Mouse (Mus musculus) MEL (cell line): ENCODE data around the gene CK137956. TPM values are rescaled to one million over a fixed set of nuclear protein-coding genes. Genes with fewer than 3 reads are reported as not detected.

ENCODE experiments used
- DNase-seq: peaks from one replicate; pipeline ENCODE4 v3.0.0; 2011; ENCODE audit warnings: low read depth, low spot score
- H3K27ac ChIP-seq: 2 replicates; pipeline ENCODE4 v1.5.1; 2012; ENCODE audit warnings: low read depth, mild to moderate bottlenecking, control low read depth, low read length, moderate library complexity; ENCODE audit not compliant: control insufficient read depth
- H3K27me3 ChIP-seq, 2 experiments: fragments of 150-350 bp in 1 of 2; sonication (generic) in 1 of 2; 2 replicates each; pipeline ENCODE4 v1.6.1; 2012; ENCODE audit warnings: low read length in 2 of 2, mild to moderate bottlenecking in 2 of 2, improper control_type of control experiment in 1 of 2, moderate library complexity in 1 of 2; ENCODE audit not compliant: insufficient read depth in 2 of 2, control insufficient read depth in 1 of 2
- H3K36me3 ChIP-seq, 2 experiments: 2 replicates each; pipeline ENCODE4 v1.6.1; 2012 to 2014; ENCODE audit warnings: low read length in 2 of 2, improper control_type of control experiment in 1 of 2, inconsistent platforms in 1 of 2, mild to moderate bottlenecking in 1 of 2; ENCODE audit not compliant: insufficient read depth in 2 of 2, control insufficient read depth in 1 of 2
- H3K4me1 ChIP-seq, 2 experiments: fragments of 150-350 bp in 1 of 2; sonication (generic) in 1 of 2; 2 replicates each; pipeline ENCODE4 v1.6.1; 2012; ENCODE audit warnings: low read length in 2 of 2, improper control_type of control experiment in 1 of 2, mild to moderate bottlenecking in 1 of 2; ENCODE audit not compliant: insufficient read depth in 2 of 2, control insufficient read depth in 1 of 2
- H3K4me3 ChIP-seq, 2 experiments: fragments of 150-350 bp in 1 of 2; sonication (generic) in 1 of 2; 2 replicates each; pipeline ENCODE4 v1.5.1; 2012; ENCODE audit warnings: low read depth in 2 of 2, low read length in 2 of 2, mild to moderate bottlenecking in 2 of 2, moderate library complexity in 2 of 2, control low read depth in 1 of 2, improper control_type of control experiment in 1 of 2; ENCODE audit not compliant: control insufficient read depth in 1 of 2, insufficient read depth in 1 of 2
- H3K79me2 ChIP-seq: 2 replicates; pipeline ENCODE4 v1.6.1; 2012; ENCODE audit warnings: mild to moderate bottlenecking, low read length, moderate library complexity; ENCODE audit not compliant: control insufficient read depth, poor library complexity, insufficient read depth
- H3K9ac ChIP-seq: 2 replicates; pipeline ENCODE4 v1.6.1; 2012; ENCODE audit warnings: low read depth, mild to moderate bottlenecking, control low read depth, low read length, moderate library complexity; ENCODE audit not compliant: control insufficient read depth, poor library complexity, severe bottlenecking
- H3K9me3 ChIP-seq: fragments of 150-350 bp; sonication (generic); replicated peaks from 2 replicates; pipeline ENCODE4 v1.6.1; 2012; ENCODE audit warnings: mild to moderate bottlenecking, low read length, improper control_type of control experiment, moderate library complexity; ENCODE audit not compliant: insufficient read depth
- CHD1 ChIP-seq: IDR thresholded peaks from 2 replicates; pipeline ENCODE4 v1.6.1; 2012; ENCODE audit warnings: low read depth, mild to moderate bottlenecking, inconsistent platforms, low read length, improper control_type of control experiment
- ETS1 ChIP-seq: IDR thresholded peaks from 2 replicates; pipeline ENCODE4 v1.6.1; 2012; ENCODE audit warnings: low read depth, mild to moderate bottlenecking, inconsistent platforms, low read length, improper control_type of control experiment, moderate library complexity
- GATA1 ChIP-seq: IDR thresholded peaks from 2 replicates; pipeline ENCODE4 v1.6.1; 2011; ENCODE audit warnings: low read depth, low read length, improper control_type of control experiment
- JUND ChIP-seq: IDR thresholded peaks from 2 replicates; pipeline ENCODE4 v1.6.1; 2011; ENCODE audit warnings: low read depth, mild to moderate bottlenecking, improper control_type of control experiment, low read length
- KAT2A ChIP-seq: conservative IDR thresholded peaks from 2 replicates; pipeline ENCODE4 v1.6.1; 2012; ENCODE audit warnings: low read depth, low read length, improper control_type of control experiment, inconsistent platforms
- MAFK ChIP-seq: IDR thresholded peaks from 2 replicates; pipeline ENCODE4 v1.6.1; 2011; ENCODE audit warnings: low read depth, mild to moderate bottlenecking, low read length, improper control_type of control experiment, borderline replicate concordance
- MEF2A ChIP-seq: IDR thresholded peaks from 2 replicates; pipeline ENCODE4 v1.6.1; 2014; ENCODE audit warnings: low read depth, mild to moderate bottlenecking, inconsistent platforms, low read length, improper control_type of control experiment; ENCODE audit not compliant: poor library complexity, insufficient replicate concordance, severe bottlenecking; ENCODE audit errors: extremely low read depth
- MXI1 ChIP-seq: IDR thresholded peaks from 2 replicates; pipeline ENCODE4 v1.6.1; 2011; ENCODE audit warnings: mild to moderate bottlenecking, low read depth, low read length, improper control_type of control experiment
- NELFE ChIP-seq: IDR thresholded peaks from 2 replicates; pipeline ENCODE4 v1.6.1; 2011; ENCODE audit warnings: low read depth, low read length, improper control_type of control experiment
- POLR2AphosphoS5 ChIP-seq: IDR thresholded peaks from 2 replicates; pipeline ENCODE4 v1.6.1; 2012; ENCODE audit warnings: low read depth, borderline replicate concordance, mild to moderate bottlenecking, inconsistent platforms, low read length, moderate library complexity, mixed read lengths
- SIN3A ChIP-seq: IDR thresholded peaks from 2 replicates; pipeline ENCODE4 v1.6.1; 2012; ENCODE audit warnings: low read length, improper control_type of control experiment, inconsistent platforms
- SMC3 ChIP-seq: IDR thresholded peaks from 2 replicates; pipeline ENCODE4 v1.6.1; 2011; ENCODE audit warnings: low read depth, low read length, improper control_type of control experiment
- TAL1 ChIP-seq: IDR thresholded peaks from 2 replicates; pipeline ENCODE4 v1.6.1; 2012; ENCODE audit warnings: mild to moderate bottlenecking, inconsistent platforms, low read length, moderate library complexity, mixed read lengths
- TBP ChIP-seq: IDR thresholded peaks from 2 replicates; pipeline ENCODE4 v1.8.0; 2011; ENCODE audit warnings: low read depth, low read length, improper control_type of control experiment
- TCF12 ChIP-seq: IDR thresholded peaks from 2 replicates; pipeline ENCODE4 v1.6.1; 2014; ENCODE audit warnings: low read depth, mild to moderate bottlenecking, inconsistent platforms, low read length, improper control_type of control experiment, moderate library complexity
- UBTF ChIP-seq: IDR thresholded peaks from 2 replicates; pipeline ENCODE4 v1.6.1; 2012; ENCODE audit warnings: low read depth, mild to moderate bottlenecking, inconsistent platforms, low read length, improper control_type of control experiment, moderate library complexity, borderline replicate concordance; ENCODE audit not compliant: insufficient read depth
- USF2 ChIP-seq, 2 experiments: IDR thresholded peaks; 2 replicates each; pipeline ENCODE4 v1.6.1; 2011 to 2012; ENCODE audit warnings: improper control_type of control experiment in 2 of 2, low read length in 2 of 2, borderline replicate concordance in 1 of 2, inconsistent platforms in 1 of 2, low read depth in 1 of 2, mild to moderate bottlenecking in 1 of 2; ENCODE audit not compliant: insufficient read depth in 1 of 2
- ZMIZ1 ChIP-seq: IDR thresholded peaks from 2 replicates; pipeline ENCODE4 v1.6.1; 2012; ENCODE audit warnings: low read depth, mild to moderate bottlenecking, inconsistent platforms, low read length, improper control_type of control experiment, moderate library complexity
- polyA plus RNA-seq, 2 experiments: library from polyadenylated mRNA; stranded (reverse) in 1 of 2; unstranded in 1 of 2; fragments of >175 nt in 1 of 2; fragments of >200 nt in 1 of 2; gene quantifications; 2 replicates each; pipeline versions ENCODE4 v1.2.1 to v1.2.4; 2012; ENCODE audit warnings: low replicate concordance in 2 of 2, low read depth in 1 of 2; ENCODE audit not compliant: insufficient read length in 2 of 2, insufficient read depth in 1 of 2, missing spikeins in 1 of 2
- total RNA-seq: library from RNA; depleted of rRNA; stranded (reverse); fragments of 300-350 nt; gene quantifications from 2 replicates; pipeline ENCODE4 v1.2.3, GENCODE M21; 2012

The CK137956 gene
- total and polyA plus RNA-seq, 3 experiments, result not detected

DNA sequence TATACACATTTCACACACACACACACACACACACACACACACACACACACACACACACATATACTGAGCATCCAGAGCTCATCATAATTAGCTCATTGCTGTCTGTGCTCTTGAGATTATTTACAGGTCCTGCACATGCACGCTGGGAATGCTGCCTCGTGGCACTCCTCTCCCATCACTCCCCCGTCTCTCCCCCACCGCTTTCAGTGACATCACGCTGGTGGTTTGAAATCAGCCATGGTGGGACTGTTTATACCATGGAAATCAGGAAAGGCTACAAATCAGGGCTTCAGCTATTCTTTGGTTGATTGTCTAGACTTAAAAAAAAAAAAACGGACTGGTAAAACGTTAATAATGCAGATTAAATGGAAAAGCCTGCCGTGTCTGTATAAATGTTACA, 63.6 kb downstream of the CK137956 start:
- H3K9ac ChIP-seq, result no peak overlapping the region
- no peak for DNase-seq
- H3K4me3 ChIP-seq, result no peak overlapping the region
- H3K79me2 ChIP-seq, result no peaks in the 10 kb centered on the region
- H3K9me3 ChIP-seq, result no peaks in the 10 kb centered on the region
- H3K36me3 ChIP-seq, result no peaks in the 10 kb centered on the region
- no peak for TF ChIP-seq KAT2A
- TF ChIP-seq TAL1, result no peak
- TF ChIP-seq TCF12, result no peak
- TF ChIP-seq POLR2AphosphoS5, result no peak
- TF ChIP-seq MXI1, result no peak
- TF ChIP-seq ETS1, result no peak
- no peak for TF ChIP-seq ZMIZ1
- TF ChIP-seq GATA1, result no peak
- TF ChIP-seq NELFE, result no peak
- TF ChIP-seq MEF2A, result no peak
- no peak for TF ChIP-seq SMC3
- TF ChIP-seq JUND, result no peak
- TF ChIP-seq TBP, result no peak
- no peak for TF ChIP-seq MAFK
- TF ChIP-seq SIN3A, result no peak
- no peak for TF ChIP-seq UBTF
- no peaks in the 10 kb centered on the region for H3K27me3 ChIP-seq
- no peaks in the 10 kb centered on the region for H3K4me1 ChIP-seq
- H3K27ac ChIP-seq, result no peak overlapping the region

DNA sequence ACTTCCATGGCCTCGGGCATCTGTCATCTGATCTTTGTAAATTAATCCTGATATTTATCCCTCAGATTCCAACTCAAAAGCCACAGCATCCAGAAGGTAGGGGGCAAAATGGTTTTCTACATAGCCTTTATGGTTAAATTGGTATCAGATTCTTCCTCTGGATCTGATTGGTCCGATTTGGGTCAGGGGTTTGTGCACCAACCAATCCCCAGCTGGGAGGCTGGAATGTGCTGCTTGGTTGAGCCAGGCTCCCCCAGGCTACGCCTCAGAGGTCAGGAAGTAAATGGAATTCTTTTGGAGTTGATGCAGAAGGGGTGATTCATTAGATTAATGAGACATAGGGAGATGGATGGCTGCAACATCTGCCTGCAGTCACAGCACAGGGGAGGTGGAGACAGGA, 66.8 kb downstream of the CK137956 start:
- no peak overlapping the region for H3K4me3 ChIP-seq
- no peaks in the 10 kb centered on the region for H3K36me3 ChIP-seq
- H3K9ac ChIP-seq, result no peak overlapping the region
- no peaks in the 10 kb centered on the region for H3K9me3 ChIP-seq
- DNase-seq, result no peak
- H3K79me2 ChIP-seq, result no peaks in the 10 kb centered on the region
- no peaks in the 10 kb centered on the region for H3K27me3 ChIP-seq
- TF ChIP-seq KAT2A, result no peak
- TF ChIP-seq USF2 (IDR thresholded peaks at IDR 0.05; ENCODE audit: borderline replicate concordance in 1 of 2, insufficient read depth in 1 of 2, low read depth in 1 of 2, low read length in 2 of 2), result no peak
- no peak for TF ChIP-seq CHD1
- no peak for TF ChIP-seq SIN3A
- TF ChIP-seq TCF12, result no peak
- no peak overlapping the region for H3K27ac ChIP-seq
- no peaks in the 10 kb centered on the region for H3K4me1 ChIP-seq
